Mouse (Mus musculus) hindbrain, embryonic 10.5 days (tissue): ENCODE results near the gene Gm3238. TPM values are rescaled to one million over a fixed set of nuclear protein-coding genes. Genes with fewer than 3 reads are reported as not detected.
A peak's percentile ranks its signal among the peaks of the same experiment; 100 is the strongest.
"Not testable (repeated sequence)": the region's sequence is repeated elsewhere in the genome, so short reads cannot be mapped to it uniquely, and the experiment has no call there.

ENCODE experiments used
- DNase-seq: peaks from one replicate; pipeline ENCODE4 v3.0.0-alpha.2; 2017; ENCODE audit warnings: low spot score
- H3K27ac ChIP-seq: fragments of 300-500 bp; sonication (generic); 2 replicates; pipeline ENCODE4 v1.5.1; 2016; ENCODE audit warnings: mild to moderate bottlenecking, moderate library complexity
- H3K27me3 ChIP-seq: fragments of 300-500 bp; sonication (generic); 2 replicates; pipeline ENCODE4 v1.6.1; 2016; ENCODE audit warnings: mild to moderate bottlenecking; ENCODE audit not compliant: poor library complexity, insufficient read depth, severe bottlenecking
- H3K36me3 ChIP-seq: fragments of 300-500 bp; sonication (generic); 2 replicates; pipeline ENCODE4 v1.6.1; 2016; ENCODE audit warnings: mild to moderate bottlenecking, moderate library complexity
- H3K4me1 ChIP-seq: fragments of 300-500 bp; sonication (generic); replicated peaks from 2 replicates; pipeline ENCODE4 v1.6.1; 2016; ENCODE audit warnings: mild to moderate bottlenecking
- H3K4me3 ChIP-seq: fragments of 300-500 bp; sonication (generic); 2 replicates; pipeline ENCODE4 v1.5.1; 2016; ENCODE audit warnings: mild to moderate bottlenecking, moderate library complexity
- H3K9me3 ChIP-seq: fragments of 300-500 bp; sonication (generic); 2 replicates; pipeline ENCODE4 v1.6.1; 2016; ENCODE audit warnings: mild to moderate bottlenecking, moderate library complexity
- WGBS: fragments of 180-500 bp; shearing (Covaris S2); methylation state at CpG from one replicate; pipeline ENCODE4 v1.1.7; 2016; 5-methylcytosine and 5-hydroxymethylcytosine counted together
- polyA plus RNA-seq: library from polyadenylated mRNA; unstranded; fragments of >200 nt; fragmentation: Nextera tagmentation; extraction: Ambion mirVana; gene quantifications from 2 replicates; pipeline ENCODE4 v1.2.1, GENCODE M21; 2016

Gene Gm3238
- polyA plus RNA-seq, 1 experiment from 2014 or later: not detected

DNA sequence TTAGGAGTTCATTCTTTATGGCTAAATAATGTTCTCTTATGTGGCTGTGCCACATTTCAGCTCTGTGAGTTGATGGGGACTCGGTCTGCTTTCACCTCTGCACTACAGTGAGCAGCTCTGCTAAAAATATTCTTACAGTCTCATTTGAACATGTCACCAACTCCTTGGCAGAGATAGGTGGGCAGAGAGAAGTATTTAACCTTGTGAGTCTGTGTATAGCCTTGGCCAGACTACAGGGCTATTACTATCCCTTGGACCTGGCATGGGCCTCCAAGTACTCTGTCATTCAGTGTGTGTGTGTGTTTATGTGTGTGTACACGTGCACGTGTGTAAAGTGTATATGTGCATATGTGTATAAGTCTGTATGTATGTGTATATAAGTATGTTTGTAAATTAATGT lies 12.3 kb upstream of the Gm3238 start:
- not testable (repeated sequence) for H3K4me1 ChIP-seq, H3K27me3 ChIP-seq, DNase-seq, H3K36me3 ChIP-seq, H3K4me3 ChIP-seq, H3K27ac ChIP-seq, H3K9me3 ChIP-seq
- 95% methylated on average over 3 of the region's 3 CpGs for WGBS

DNA sequence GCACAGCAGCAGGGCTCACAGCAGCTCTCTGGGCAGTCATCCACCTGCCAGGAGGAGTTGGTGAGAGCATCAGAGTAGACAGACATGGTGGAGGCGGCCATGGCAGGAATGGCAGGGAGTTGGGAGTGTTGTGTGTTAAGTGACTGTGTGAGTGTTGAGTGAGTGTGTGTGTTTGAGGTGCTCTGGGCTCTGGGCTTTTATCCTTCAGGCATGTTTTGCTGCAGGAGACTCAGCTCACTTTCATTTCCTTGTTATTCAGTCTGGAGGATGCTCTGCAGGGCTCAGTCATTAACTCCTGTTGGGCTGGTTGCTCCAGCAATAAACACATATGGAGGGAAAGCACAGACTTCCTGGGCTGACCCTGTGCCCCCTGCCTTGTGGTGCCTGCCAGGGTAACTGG lies 11.3 kb upstream of the Gm3238 start, which contains the start of gene Gm3250:
Gm3250 (minus strand) TSS at position 101 of the 400 bp plus-strand sequence.
- 65% methylated on average over 1 of the region's 1 CpGs for WGBS
- H3K27me3 ChIP-seq: not testable (repeated sequence)

DNA sequence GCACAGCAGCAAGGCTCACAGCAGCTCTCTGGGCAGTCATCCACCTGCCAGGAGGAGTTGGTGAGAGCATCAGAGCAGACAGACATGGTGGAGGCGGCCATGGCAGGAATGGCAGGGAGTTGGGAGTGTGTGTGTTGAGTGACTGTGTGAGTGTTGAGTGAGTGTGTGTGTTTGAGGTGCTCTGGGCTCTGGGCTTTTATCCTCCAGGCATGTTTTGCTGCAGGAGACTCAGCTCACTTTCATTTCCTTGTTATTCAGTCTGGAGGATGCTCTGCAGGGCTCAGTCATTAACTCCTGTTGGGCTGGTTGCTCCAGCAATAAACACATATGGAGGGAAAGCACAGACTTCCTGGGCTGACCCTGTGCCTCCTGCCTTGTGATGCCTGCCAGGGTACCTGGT lies 5.7 kb upstream of the Gm3238 start, which contains the start of gene Gm7138:
Gm7138 (minus strand) TSS at position 101 of the 400 bp plus-strand sequence.
- H3K4me1 ChIP-seq, H3K27me3 ChIP-seq, H3K4me3 ChIP-seq, H3K9me3 ChIP-seq, DNase-seq, H3K36me3 ChIP-seq, H3K27ac ChIP-seq: not testable (repeated sequence)
- 87% methylated on average over 1 of the region's 1 CpGs for WGBS

More for the DNA sequence above, 11.3 kb upstream of the Gm3238 start, which contains the start of gene Gm3250:
- H3K36me3 ChIP-seq, H3K4me3 ChIP-seq, H3K9me3 ChIP-seq, H3K27ac ChIP-seq, DNase-seq, H3K4me1 ChIP-seq: not testable (repeated sequence)

DNA sequence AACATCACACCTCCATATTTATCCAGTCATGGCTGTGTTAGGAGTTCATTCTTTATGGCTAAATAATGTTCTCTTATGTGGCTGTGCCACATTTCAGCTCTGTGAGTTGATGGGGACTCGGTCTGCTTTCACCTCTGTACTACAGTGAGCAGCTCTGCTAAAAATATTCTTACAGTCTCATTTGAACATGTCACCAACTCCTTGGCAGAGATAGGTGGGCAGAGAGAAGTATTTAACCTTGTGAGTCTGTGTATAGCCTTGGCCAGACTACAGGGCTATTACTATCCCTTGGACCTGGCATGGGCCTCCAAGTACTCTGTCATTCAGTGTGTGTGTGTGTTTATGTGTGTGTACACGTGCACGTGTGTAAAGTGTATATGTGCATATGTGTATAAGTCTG lies 1.0 kb upstream of the Gm3238 start:
- H3K4me1 ChIP-seq, H3K9me3 ChIP-seq, H3K4me3 ChIP-seq, H3K27ac ChIP-seq, H3K27me3 ChIP-seq, H3K36me3 ChIP-seq, DNase-seq: not testable (repeated sequence)
- 97% methylated on average over 3 of the region's 3 CpGs for WGBS

DNA sequence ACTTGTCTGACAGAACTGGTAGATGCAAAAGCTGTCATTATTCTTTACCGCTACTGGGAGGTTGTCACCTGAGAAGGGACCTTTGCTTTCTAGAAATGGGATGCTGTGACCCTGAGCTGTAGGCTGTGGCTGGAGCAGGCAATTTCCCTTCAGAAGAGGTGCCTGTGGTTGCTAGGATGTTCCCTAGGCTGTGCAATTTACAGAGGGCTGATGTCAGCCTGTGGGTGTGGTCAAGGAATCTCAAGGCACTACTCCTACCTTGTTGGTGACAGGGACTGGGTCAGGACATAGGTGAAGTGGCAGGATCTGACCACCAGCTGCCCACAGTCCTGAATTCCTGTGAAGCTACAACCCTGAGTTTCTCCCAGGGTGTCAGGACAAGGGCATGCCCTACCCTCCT lies 1.4 kb downstream of the Gm3238 start:
- Histone ChIP-seq H3K27ac (no peak overlapping the region), H3K4me3 (no peak overlapping the region), H3K9me3 (no peaks in the 10 kb centered on the region), H3K27me3 (no peaks in the 10 kb centered on the region), H3K4me1 (no peaks in the 10 kb centered on the region; the same call in 1 of the 2 replicates), H3K36me3 (no peaks in the 10 kb centered on the region)
- DNase-seq: no peak
- 84% methylated on average over 1 of the region's 1 CpGs for WGBS

DNA sequence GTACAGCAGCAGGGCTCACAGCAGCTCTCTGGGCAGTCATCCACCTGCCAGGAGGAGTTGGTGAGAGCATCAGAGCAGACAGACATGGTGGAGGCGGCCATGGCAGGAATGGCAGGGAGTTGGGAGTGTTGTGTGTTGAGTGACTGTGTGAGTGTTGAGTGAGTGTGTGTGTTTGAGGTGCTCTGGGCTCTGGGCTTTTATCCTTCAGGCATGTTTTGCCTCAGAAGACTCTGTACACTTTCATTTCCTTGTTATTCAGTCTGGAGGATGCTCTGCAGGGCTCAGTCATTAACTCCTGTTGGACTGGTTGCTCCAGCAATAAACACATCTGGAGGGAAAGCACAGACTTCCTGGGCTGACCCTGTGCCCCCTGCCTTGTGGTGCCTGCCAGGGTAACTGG lies 11.5 kb downstream of the Gm3238 start, which contains the start of gene Gm3233:
Gm3233 (minus strand) TSS at position 101 of the 400 bp plus-strand sequence.
- H3K36me3 ChIP-seq, H3K4me3 ChIP-seq, H3K27me3 ChIP-seq, H3K27ac ChIP-seq, H3K4me1 ChIP-seq, DNase-seq, H3K9me3 ChIP-seq: not testable (repeated sequence)
- WGBS: 67% methylated on average over 1 of the region's 1 CpGs

DNA sequence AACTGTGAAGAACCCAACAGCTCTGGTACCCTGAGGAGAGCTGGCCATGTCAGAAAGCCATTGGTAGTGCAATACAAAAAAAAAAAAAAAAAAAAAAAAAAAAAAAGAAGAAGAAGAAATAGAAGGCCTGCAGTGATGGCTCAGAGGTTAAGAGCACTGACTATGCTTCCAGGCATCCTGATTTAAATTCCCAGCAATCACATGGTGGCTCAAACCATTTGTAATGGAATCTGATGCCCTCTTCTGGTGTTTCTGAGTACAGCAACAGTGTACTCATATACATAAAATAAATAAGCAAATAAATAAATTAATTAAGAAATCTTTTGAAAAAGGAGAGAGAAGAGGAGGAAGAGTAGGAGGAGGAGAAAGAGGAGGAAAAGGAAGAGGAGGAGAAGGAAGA lies 17.7 kb downstream of the Gm3238 start:
- H3K9me3 ChIP-seq: 0 out of 2 replicates have a peak, but pooled peaks cover 2% of the 10 kb centered on the region
- H3K36me3 ChIP-seq: no peaks in the 10 kb centered on the region
- H3K4me3 ChIP-seq: no peak overlapping the region
- no peak for DNase-seq
- no peaks in the 10 kb centered on the region for H3K27me3 ChIP-seq
- no peak overlapping the region for H3K27ac ChIP-seq
- peaks cover 9% of the 10 kb centered on the region; the same call in 1 of the 2 replicates for H3K4me1 ChIP-seq

DNA sequence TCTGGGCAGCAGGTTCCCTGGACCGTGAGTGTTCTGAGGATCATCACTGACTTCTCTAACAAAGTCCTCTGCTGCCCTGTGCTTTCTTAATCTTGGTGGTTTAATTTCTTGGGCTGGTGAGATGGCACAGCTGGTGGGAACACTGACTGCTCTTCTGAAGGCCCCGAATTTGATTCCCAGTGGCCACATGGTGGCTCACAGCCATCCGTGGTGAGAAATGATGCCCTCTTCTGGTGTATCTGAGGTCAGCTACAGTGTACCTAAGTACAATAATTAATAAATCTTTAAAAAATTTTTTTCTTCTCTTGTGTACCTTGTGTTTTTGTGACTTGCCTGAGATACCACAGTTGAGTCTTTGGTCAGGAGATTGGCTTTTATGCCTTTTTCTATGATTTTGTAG lies 18.8 kb downstream of the Gm3238 start:
- not testable (repeated sequence) for H3K27me3 ChIP-seq, H3K4me3 ChIP-seq, H3K27ac ChIP-seq, H3K4me1 ChIP-seq, H3K9me3 ChIP-seq, DNase-seq, H3K36me3 ChIP-seq
- WGBS: 68% methylated on average over 3 of the region's 3 CpGs

DNA sequence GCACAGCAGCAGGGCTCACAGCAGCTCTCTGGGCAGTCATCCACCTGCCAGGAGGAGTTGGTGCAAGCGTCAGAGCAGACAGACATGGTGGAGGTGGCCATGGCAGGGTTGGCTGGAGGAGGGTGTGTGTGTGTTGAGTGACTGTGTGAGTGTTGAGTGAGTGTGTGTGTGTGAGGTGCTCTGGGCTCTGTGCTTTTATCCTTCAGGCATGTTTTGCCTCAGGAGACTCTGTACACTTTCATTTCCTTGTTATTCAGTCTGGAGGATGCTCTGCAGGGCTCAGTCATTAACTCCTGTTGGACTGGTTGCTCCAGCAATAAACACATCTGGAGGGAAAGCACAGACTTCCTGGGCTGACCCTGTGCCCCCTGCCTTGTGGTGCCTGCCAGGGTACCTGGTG lies 19.9 kb downstream of the Gm3238 start, which contains the start of gene Gm9736:
Gm9736 (minus strand) TSS at position 101 of the 400 bp plus-strand sequence.
- not testable (repeated sequence) for H3K4me3 ChIP-seq, H3K9me3 ChIP-seq, H3K27me3 ChIP-seq, H3K27ac ChIP-seq, DNase-seq, H3K36me3 ChIP-seq, H3K4me1 ChIP-seq
- WGBS: 53% methylated on average over 1 of the region's 1 CpGs

DNA sequence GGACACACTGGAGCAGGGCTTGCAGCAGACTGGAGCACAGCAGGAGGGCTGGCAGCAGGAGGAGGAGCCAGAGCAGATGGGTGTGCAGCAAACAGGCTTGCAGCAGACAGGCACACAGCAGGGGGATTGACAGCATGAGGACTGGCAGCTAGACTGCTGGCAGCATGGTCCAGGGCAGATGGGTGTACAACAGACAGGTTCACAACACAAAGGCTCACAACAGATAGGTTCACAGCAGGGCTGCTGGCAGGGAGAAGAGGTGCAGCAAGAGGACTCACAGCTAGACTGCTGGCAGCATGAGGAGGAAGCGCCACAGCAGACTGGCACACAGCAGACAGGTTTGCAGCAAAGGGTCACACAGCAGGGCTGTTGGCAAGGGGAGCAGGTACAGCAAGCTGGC lies 20.4 kb downstream of the Gm3238 start:
- 71% methylated on average over 1 of the region's 1 CpGs for WGBS
- DNase-seq: not testable (repeated sequence)

DNA sequence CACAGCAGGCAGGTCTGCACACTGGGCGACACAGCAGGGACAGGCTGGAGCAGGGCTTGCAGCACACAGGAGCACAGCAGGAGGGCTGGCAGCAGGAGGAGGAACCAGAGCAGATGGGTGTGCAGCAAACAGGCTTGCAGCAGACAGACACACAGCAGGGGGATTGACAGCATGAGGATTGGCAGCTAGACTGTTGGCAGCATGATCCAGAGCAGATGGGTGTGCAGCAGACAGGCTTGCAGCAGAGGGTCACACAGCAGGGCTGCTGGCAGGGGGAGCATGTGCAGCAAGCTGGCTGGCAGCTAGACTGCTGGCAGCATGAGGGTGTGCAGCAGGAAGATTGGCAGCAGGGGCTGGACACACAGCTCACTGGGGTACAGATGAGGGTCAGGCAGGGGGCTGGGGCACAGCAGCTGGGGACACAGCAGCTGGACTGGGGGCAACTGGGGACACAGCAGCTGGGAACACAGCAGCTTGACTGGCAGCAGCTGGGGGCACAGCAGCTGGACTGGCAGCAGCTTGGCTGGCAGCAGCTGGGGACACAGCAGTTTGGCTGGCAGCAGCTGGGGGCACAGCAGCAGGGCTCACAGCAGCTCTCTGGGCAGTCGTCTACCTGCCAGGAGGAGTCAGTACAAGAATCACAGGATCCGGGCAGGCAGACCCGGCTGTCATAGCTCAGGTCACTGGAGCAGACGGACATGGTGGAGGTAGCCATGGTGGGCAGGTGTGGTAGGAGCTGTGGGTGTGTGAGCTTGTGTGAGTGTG lies 29.0 kb downstream of the Gm3238 start, which contains the start of gene Gm18596:
Gm18596 (minus strand) TSS at position 715 of the 765 bp plus-strand sequence.
- DNase-seq, H3K4me3 ChIP-seq, H3K36me3 ChIP-seq, H3K27me3 ChIP-seq, H3K9me3 ChIP-seq: not testable (repeated sequence)
- 47% methylated on average over 5 of the region's 5 CpGs for WGBS
- Histone ChIP-seq H3K4me1 (peaks cover 41% of the 10 kb centered on the region), H3K27ac (peak within 1 kb of the TSS; percentile 9)

More for the DNA sequence above, 20.4 kb downstream of the Gm3238 start:
- H3K36me3 ChIP-seq, H3K27ac ChIP-seq, H3K4me3 ChIP-seq, H3K4me1 ChIP-seq, H3K9me3 ChIP-seq, H3K27me3 ChIP-seq: not testable (repeated sequence)

DNA sequence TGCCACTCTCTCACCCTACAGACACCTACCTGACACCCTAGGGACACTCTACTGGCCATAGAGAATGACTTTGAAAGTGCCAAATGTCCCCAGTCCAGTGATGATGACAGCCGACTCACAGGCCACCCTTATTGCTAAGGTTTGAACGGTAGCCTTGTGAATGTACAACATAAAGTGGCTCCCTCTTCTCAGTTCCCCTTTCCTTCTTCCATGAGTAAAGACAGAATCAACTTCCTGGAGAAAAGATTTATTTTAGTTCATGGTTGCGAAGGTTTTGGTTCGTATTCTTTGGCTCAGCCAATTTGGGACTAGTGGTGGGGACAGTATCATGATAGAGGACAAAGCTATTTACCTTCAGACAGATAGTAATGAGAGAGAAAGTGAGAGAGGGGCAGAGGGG lies 32.2 kb downstream of the Gm3238 start:
- Histone ChIP-seq H3K9me3 (peaks cover 16% of the 10 kb centered on the region), H3K27me3 (no peaks in the 10 kb centered on the region), H3K27ac (no peak overlapping the region), H3K36me3 (no peaks in the 10 kb centered on the region), H3K4me1 (peaks cover 35% of the 10 kb centered on the region), H3K4me3 (no peak overlapping the region)
- WGBS: 93% methylated on average over 4 of the region's 4 CpGs
- DNase-seq: no peak

DNA sequence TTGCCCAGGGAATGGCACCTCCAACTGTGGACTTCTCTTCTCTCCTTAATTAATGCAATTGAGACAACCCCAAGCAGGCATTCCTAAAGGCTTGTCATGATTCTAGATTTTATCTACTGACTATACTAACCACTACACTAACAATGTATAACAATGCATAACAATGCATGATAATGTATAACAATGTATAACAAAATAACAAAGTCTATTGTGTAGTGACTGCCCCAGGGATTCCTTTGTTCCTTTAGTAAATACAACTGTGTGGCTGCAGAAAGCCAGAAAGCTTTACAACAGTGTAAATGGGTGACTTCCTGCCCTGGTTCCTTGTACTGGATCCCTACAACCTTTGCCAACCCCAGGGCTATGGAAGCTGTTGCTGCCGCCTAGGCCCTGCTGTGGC lies 35.2 kb downstream of the Gm3238 start:
- DNase-seq: no peak
- no peaks in the 10 kb centered on the region for H3K36me3 ChIP-seq
- 95% methylated on average over 1 of the region's 1 CpGs for WGBS
- H3K27me3 ChIP-seq: no peaks in the 10 kb centered on the region
- H3K27ac ChIP-seq: no peak overlapping the region
- H3K9me3 ChIP-seq: peaks cover 16% of the 10 kb centered on the region
- peaks cover 20% of the 10 kb centered on the region for H3K4me1 ChIP-seq
- H3K4me3 ChIP-seq: no peak overlapping the region
